Mouse (Mus musculus) liver, embryonic 14.5 days (tissue): ENCODE data around the gene Numa1. TPM values are rescaled to one million over a fixed set of nuclear protein-coding genes. Genes with fewer than 3 reads are reported as not detected.

ENCODE experiments used
- ATAC-seq: fragments of 200-750 bp; cut with Nextera tagmentation; 2 replicates; pipeline ENCODE4 v1.8.0; 2017; ENCODE audit warnings: moderate number of reproducible peaks, mild to moderate bottlenecking, moderate library complexity; ENCODE audit not compliant: insufficient read depth
- DNase-seq, 3 experiments: peaks; one replicate each; pipeline ENCODE4 v3.0.0-alpha.2; 2012 to 2013; ENCODE audit warnings: low read depth in 3 of 3, low spot score in 3 of 3
- H3K27ac ChIP-seq: fragments of 300-500 bp; sonication (generic); 2 replicates; pipeline ENCODE4 v1.5.1; 2014; ENCODE audit warnings: moderate library complexity, mild to moderate bottlenecking, control low read depth, inconsistent platforms
- H3K27me3 ChIP-seq: fragments of 300-500 bp; sonication (generic); 2 replicates; pipeline ENCODE4 v1.6.1; 2014; ENCODE audit warnings: mild to moderate bottlenecking, low read length, moderate library complexity; ENCODE audit not compliant: control insufficient read depth, insufficient read depth
- H3K36me3 ChIP-seq: fragments of 300-500 bp; sonication (generic); replicated peaks from 2 replicates; pipeline ENCODE4 v1.6.1; 2014; ENCODE audit warnings: low read depth; ENCODE audit not compliant: control insufficient read depth, insufficient read depth
- H3K4me1 ChIP-seq, 2 experiments: fragments of 200-500 bp in 1 of 2; fragments of 300-500 bp in 1 of 2; sonication (generic) in 1 of 2; replicated peaks; 2 replicates each; pipeline ENCODE4 v1.6.1; 2012 to 2014; ENCODE audit warnings: antibody characterized with exemption in 1 of 2, inconsistent platforms in 1 of 2, low read length in 1 of 2; ENCODE audit not compliant: control insufficient read depth in 2 of 2, insufficient read depth in 2 of 2
- H3K4me2 ChIP-seq: fragments of 300-500 bp; sonication (generic); 2 replicates; pipeline ENCODE4 v1.6.1; 2014; ENCODE audit warnings: low read depth, mild to moderate bottlenecking, control low read depth, moderate library complexity
- H3K4me3 ChIP-seq, 2 experiments: fragments of 200-500 bp in 1 of 2; fragments of 300-500 bp in 1 of 2; sonication (generic) in 1 of 2; 2 replicates each; pipeline ENCODE4 v1.5.1; 2012 to 2014; ENCODE audit warnings: low read depth in 2 of 2, low read length in 2 of 2, mild to moderate bottlenecking in 2 of 2, control low read depth in 1 of 2, inconsistent platforms in 1 of 2, moderate library complexity in 1 of 2; ENCODE audit not compliant: insufficient read depth in 1 of 2
- H3K9ac ChIP-seq: fragments of 300-500 bp; sonication (generic); replicated peaks from 2 replicates; pipeline ENCODE4 v1.6.1; 2014; ENCODE audit warnings: mild to moderate bottlenecking, control low read depth, moderate library complexity
- H3K9me3 ChIP-seq: fragments of 300-500 bp; sonication (generic); 2 replicates; pipeline ENCODE4 v1.6.1; 2016; ENCODE audit warnings: low read length, mixed read lengths; ENCODE audit not compliant: control insufficient read depth
- CTCF ChIP-seq: IDR thresholded peaks from 2 replicates; pipeline ENCODE4 v1.5.1; 2016; ENCODE audit warnings: antibody characterized with exemption, low read depth, control low read depth
- EP300 ChIP-seq: IDR thresholded peaks from 2 replicates; pipeline ENCODE4 v1.6.1; 2016; ENCODE audit warnings: antibody characterized with exemption, low read depth
- WGBS: fragments of 180-500 bp; shearing (Covaris S2); extraction: QIAGEN DNeasy Blood & Tissue Kit; methylation state at CpG from one replicate; pipeline ENCODE4 v1.1.7; 2014; ENCODE audit not compliant: insufficient replicate concordance; 5-methylcytosine and 5-hydroxymethylcytosine counted together
- polyA plus RNA-seq, 2 experiments: library from polyadenylated mRNA; depleted of rRNA in 1 of 2; stranded (reverse) in 1 of 2; unstranded in 1 of 2; fragments of >200 nt; fragmentation: Nextera tagmentation in 1 of 2; extraction: Ambion mirVana in 1 of 2; gene quantifications; 2 replicates each; pipeline versions ENCODE4 v1.2.1 to v1.2.3; 2012 to 2014

The Numa1 gene
- polyA plus RNA-seq, 2 experiments, result 27.4 to 36.2 TPM

DNA sequence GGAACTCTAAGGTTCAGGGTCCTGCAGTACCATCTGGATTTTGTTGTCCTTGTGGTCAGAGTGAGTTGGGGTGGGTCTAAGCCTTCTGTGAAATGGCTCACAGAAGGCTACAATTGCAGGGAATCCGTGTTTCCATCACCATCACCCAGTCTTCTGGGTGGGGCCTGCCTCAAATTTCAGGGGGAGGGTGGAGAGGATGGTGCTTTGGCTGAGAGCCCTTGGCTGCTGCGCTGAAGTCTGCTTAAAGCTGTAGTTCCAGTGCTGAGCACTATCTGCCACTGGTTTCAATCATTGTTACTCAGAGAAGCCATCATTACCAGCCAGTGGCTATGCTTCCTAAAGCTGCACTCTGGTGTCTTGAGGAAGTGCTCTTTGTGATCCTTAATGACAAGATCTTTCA is 40.6 kb downstream of the Numa1 start:
- ATAC-seq (no peak), DNase-seq (no peak)
- no peak overlapping the region for H3K4me2 ChIP-seq
- H3K36me3 ChIP-seq, result peaks cover 3% of the 10 kb centered on the region; the same call in 1 of the 2 replicates
- H3K9me3 ChIP-seq, result no peaks in the 10 kb centered on the region
- TF ChIP-seq CTCF (no peak), EP300 (no peak)
- no peak overlapping the region for H3K9ac ChIP-seq
- H3K4me1 ChIP-seq, result peaks cover 9 to 14% of the 10 kb centered on the region in 2 experiments
- H3K27me3 ChIP-seq, result no peaks in the 10 kb centered on the region
- H3K4me3 ChIP-seq, result no peak overlapping the region
- H3K27ac ChIP-seq, result no peak overlapping the region
- 62% methylated on average over 2 of the region's 2 CpGs for WGBS

DNA sequence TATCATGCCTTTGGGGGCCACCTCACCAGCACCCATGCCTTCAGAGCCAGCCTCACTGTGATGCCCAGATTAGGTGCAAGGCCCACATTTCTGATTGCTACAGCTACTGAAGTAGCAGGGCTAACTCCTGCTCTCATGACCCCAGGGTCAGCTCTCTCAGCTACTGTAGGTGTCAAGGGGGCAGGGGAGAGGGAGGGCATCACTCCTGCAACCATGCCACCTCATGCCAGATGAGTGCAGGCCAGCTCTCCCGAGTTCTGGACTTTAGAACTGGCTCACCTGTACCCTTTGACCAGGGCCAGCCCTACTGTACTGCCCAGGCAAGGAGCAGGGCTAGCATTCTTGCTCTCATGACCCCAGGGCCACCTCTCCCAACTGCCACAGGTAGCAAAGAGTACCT is 48.8 kb downstream of the Numa1 start:
- Histone ChIP-seq H3K9me3 (no peaks in the 10 kb centered on the region), H3K36me3 (peaks cover 21% of the 10 kb centered on the region), H3K27ac (no peak overlapping the region), H3K9ac (no peak overlapping the region), H3K4me2 (no peak overlapping the region), H3K4me3 (no peak overlapping the region), H3K4me1 (no peaks in the 10 kb centered on the region), H3K27me3 (no peaks in the 10 kb centered on the region)
- DNase-seq, result no peak
- 72% methylated on average over 1 of the region's 1 CpGs for WGBS
- TF ChIP-seq EP300 (no peak), CTCF (no peak)
- no peak; the same call in 1 of the 2 replicates for ATAC-seq

DNA sequence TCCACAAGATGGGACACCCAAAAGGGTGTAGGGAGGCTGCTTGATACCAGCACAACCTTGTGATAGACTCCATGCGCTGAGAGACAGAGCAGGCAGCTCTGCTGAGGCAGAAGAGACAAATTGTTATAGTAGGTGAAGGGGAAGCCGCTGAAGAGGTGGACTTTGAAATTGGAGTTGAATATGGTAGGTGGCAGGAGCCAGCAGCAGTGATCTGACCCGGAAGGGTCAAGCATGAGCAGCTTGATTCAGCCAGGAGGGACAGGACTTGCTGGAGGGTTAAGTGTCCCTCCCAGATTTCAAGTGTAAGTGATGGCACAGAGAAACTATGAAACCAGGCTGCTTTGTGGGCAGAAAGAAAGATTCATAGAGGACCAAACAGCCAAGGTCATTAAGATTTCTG is 51.2 kb downstream of the Numa1 start:
- ATAC-seq (no peak), DNase-seq (no peak)
- H3K9me3 ChIP-seq, result no peaks in the 10 kb centered on the region
- no peaks in the 10 kb centered on the region for H3K27me3 ChIP-seq
- H3K9ac ChIP-seq, result no peak overlapping the region
- peaks cover 32% of the 10 kb centered on the region for H3K36me3 ChIP-seq
- H3K27ac ChIP-seq, result no peak overlapping the region
- no peak for TF ChIP-seq CTCF
- no peak for TF ChIP-seq EP300
- no peaks in the 10 kb centered on the region for H3K4me1 ChIP-seq
- 93% methylated on average over 3 of the region's 3 CpGs for WGBS
- H3K4me3 ChIP-seq, result no peak overlapping the region
- no peak overlapping the region for H3K4me2 ChIP-seq

- TF ChIP-seq EP300, result no peak
- no peak for TF ChIP-seq CTCF
- H3K4me2 ChIP-seq, result no peak overlapping the region
- H3K36me3 ChIP-seq, result peaks cover 90% of the 10 kb centered on the region
- no peak overlapping the region for H3K27ac ChIP-seq
- no peak for ATAC-seq
- H3K27me3 ChIP-seq, result no peaks in the 10 kb centered on the region
- WGBS, result 68% methylated on average over 3 of the region's 3 CpGs
- H3K4me3 ChIP-seq, result no peak overlapping the region
- no peaks in the 10 kb centered on the region for H3K4me1 ChIP-seq
- no peaks in the 10 kb centered on the region for H3K9me3 ChIP-seq
- DNase-seq, result no peak
- H3K9ac ChIP-seq, result no peak overlapping the region
Observed at GRCm38 (mm10) chr7:101994241-101994640, 60.3 kb downstream of the Numa1 start.

GRCm38 (mm10) chr7:101998194-101998927 is 64.5 kb downstream of the Numa1 start:
- H3K4me2 ChIP-seq, result no peak overlapping the region
- H3K27ac ChIP-seq, result no peak overlapping the region
- WGBS, result 68% methylated on average over 14 of the region's 14 CpGs
- H3K4me3 ChIP-seq, result no peak overlapping the region
- no peak overlapping the region for H3K9ac ChIP-seq
- H3K4me1 ChIP-seq, result no peaks in the 10 kb centered on the region
- DNase-seq, result peak; percentile 29 to 40 (median 35)
- H3K9me3 ChIP-seq, result no peaks in the 10 kb centered on the region
- no peak for TF ChIP-seq EP300
- TF ChIP-seq CTCF, result peak; percentile 97
- H3K36me3 ChIP-seq, result peaks cover 95% of the 10 kb centered on the region
- H3K27me3 ChIP-seq, result no peaks in the 10 kb centered on the region
- ATAC-seq, result peak; percentile 55
